14 mouse cellular contexts compared by ENCODE assay signal in the genomic region with DNA sequence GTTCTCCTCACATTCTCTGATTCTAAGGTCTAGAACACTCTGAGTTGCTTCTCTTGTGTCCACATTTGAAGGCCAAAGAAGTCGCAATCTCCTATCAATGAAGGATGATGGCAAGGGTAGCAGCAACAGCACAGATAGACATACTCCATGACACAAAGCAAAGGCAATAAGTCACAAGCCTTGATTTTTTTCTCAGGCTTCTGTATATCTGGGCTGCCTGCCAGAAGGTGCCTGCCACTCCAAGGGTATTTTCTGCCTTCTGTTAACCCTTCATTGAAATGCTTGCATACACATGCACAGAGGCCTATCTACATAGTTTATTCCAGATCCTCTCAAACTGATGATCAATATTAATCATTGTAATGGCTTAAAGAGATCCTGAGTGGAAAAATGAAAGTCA.
"Had no signal": no experiment of that assay in that cellular context is flagged by ENCODE, and none has a peak within 500 bp of the region (broad histone marks: within the 10 kb centered on the region; RNA-seq: fewer than 3 reads in every experiment).

No protein-coding gene starts in this region.

- DNase-seq: kidney, adult 18-20 months; kidney, postnatal 10 days; kidney, postnatal 4 days; lung, embryonic 14.5 days; lung, postnatal 10 days; lung, postnatal 4 days; right cerebral cortex, postnatal 14 days; thymus, postnatal 36 days had no signal

- H3K9ac ChIP-seq: liver, embryonic 15.5 days; lung, embryonic 14.5 days; midbrain, embryonic 12.5 days; stomach, embryonic 15.5 days had no signal

- H3K27ac ChIP-seq: layer of hippocampus, adult 2 months; limb, embryonic 10.5 days; liver, embryonic 15.5 days; midbrain, embryonic 12.5 days; stomach, embryonic 15.5 days had no signal

- H3K27me3 ChIP-seq: liver, embryonic 15.5 days; midbrain, embryonic 12.5 days; stomach, embryonic 15.5 days had no signal

- H3K4me3 ChIP-seq: layer of hippocampus, adult 2 months; limb, embryonic 10.5 days; liver, embryonic 15.5 days; midbrain, embryonic 12.5 days; stomach, embryonic 15.5 days had no signal

- H3K4me1 ChIP-seq: limb, embryonic 10.5 days; liver, embryonic 15.5 days; midbrain, embryonic 12.5 days; stomach, embryonic 15.5 days had no signal

- H3K4me2 ChIP-seq: liver, embryonic 11.5 days; liver, embryonic 15.5 days; lung, embryonic 14.5 days; midbrain, embryonic 12.5 days; stomach, embryonic 15.5 days had no signal

- H3K9me3 ChIP-seq: limb, embryonic 10.5 days; liver, embryonic 15.5 days; midbrain, embryonic 12.5 days; stomach, embryonic 15.5 days had no signal

- H3K36me3 ChIP-seq: limb, embryonic 10.5 days; liver, embryonic 15.5 days; midbrain, embryonic 12.5 days; stomach, embryonic 15.5 days had no signal
